Mouse (Mus musculus): ENCODE data around the gene Pias4. TPM values are rescaled to one million over a fixed set of nuclear protein-coding genes. Genes with fewer than 3 reads are reported as not detected.

Gene Pias4
- polyA plus RNA-seq, 1 experiment from 2014 or later: 44.0 TPM

GRCm38 (mm10) chr10:81139529-81139846 lies 28.2 kb downstream of the Pias4 start:
- ATAC-seq (no peak), DNase-seq (ENCODE audit: low spot score) (no peak)
- 81% methylated on average over 4 of the region's 4 CpGs for WGBS
- H3K27me3 ChIP-seq (replicated peaks; ENCODE audit: control insufficient read depth, insufficient read depth, low read length): peaks cover 14% of the 10 kb centered on the region
- H3K4me1 ChIP-seq (ENCODE audit: control insufficient read depth, insufficient read depth, low read length): peaks cover 13% of the 10 kb centered on the region
- peaks cover 13% of the 10 kb centered on the region for H3K36me3 ChIP-seq (ENCODE audit: control insufficient read depth, insufficient read depth, low read length)
- H3K9ac ChIP-seq (ENCODE audit: low read length): peak overlapping the region; percentile 88
- peak overlapping the region; percentile 94 for H3K4me2 ChIP-seq (ENCODE audit: low read length)
- peak overlapping the region; percentile 82; the same call in 1 of the 2 replicates for H3K4me3 ChIP-seq (ENCODE audit: low read depth, low read length)
- no peaks in the 10 kb centered on the region for H3K9me3 ChIP-seq (replicated peaks; ENCODE audit: control insufficient read depth, low read length)
- no peak overlapping the region for H3K27ac ChIP-seq (ENCODE audit: low read depth, low read length)

GRCm38 (mm10) chr10:81138821-81139528 lies 28.7 kb downstream of the Pias4 start:
- peak overlapping the region; percentile 94 for H3K4me2 ChIP-seq (ENCODE audit: low read length)
- H3K9me3 ChIP-seq (replicated peaks; ENCODE audit: control insufficient read depth, low read length): no peaks in the 10 kb centered on the region
- H3K27ac ChIP-seq (ENCODE audit: low read depth, low read length): peak overlapping the region; percentile 88; the same call in 1 of the 2 replicates
- H3K4me3 ChIP-seq (ENCODE audit: low read depth, low read length): peak overlapping the region; percentile 82
- peaks cover 8% of the 10 kb centered on the region for H3K36me3 ChIP-seq (ENCODE audit: control insufficient read depth, insufficient read depth, low read length)
- no peak for DNase-seq (ENCODE audit: low spot score)
- peaks cover 13% of the 10 kb centered on the region for H3K4me1 ChIP-seq (ENCODE audit: control insufficient read depth, insufficient read depth, low read length)
- peaks cover 19% of the 10 kb centered on the region for H3K27me3 ChIP-seq (replicated peaks; ENCODE audit: control insufficient read depth, insufficient read depth, low read length)
- H3K9ac ChIP-seq (ENCODE audit: low read length): peak overlapping the region; percentile 88
- 59% methylated on average over 11 of the region's 11 CpGs for WGBS
- ATAC-seq: no peak

GRCm38 (mm10) chr10:81138131-81138782 lies 29.5 kb downstream of the Pias4 start:
- 1% methylated on average over 19 of the region's 24 CpGs for WGBS
- Histone ChIP-seq H3K4me2 (ENCODE audit: low read length) (peak overlapping the region; percentile 94), H3K4me3 (ENCODE audit: low read depth, low read length) (peak overlapping the region; percentile 82), H3K9me3 (replicated peaks; ENCODE audit: control insufficient read depth, low read length) (no peaks in the 10 kb centered on the region), H3K4me1 (ENCODE audit: control insufficient read depth, insufficient read depth, low read length) (peaks cover 13% of the 10 kb centered on the region), H3K9ac (ENCODE audit: low read length) (peak overlapping the region; percentile 88), H3K27ac (ENCODE audit: low read depth, low read length) (peak overlapping the region; percentile 88), H3K36me3 (ENCODE audit: control insufficient read depth, insufficient read depth, low read length) (0 out of 2 replicates have a peak, but pooled peaks cover 3% of the 10 kb centered on the region), H3K27me3 (replicated peaks; ENCODE audit: control insufficient read depth, insufficient read depth, low read length) (peaks cover 26% of the 10 kb centered on the region)
- ATAC-seq: no peak
- peak; percentile 37 for DNase-seq (ENCODE audit: low spot score)

- H3K4me1 ChIP-seq (ENCODE audit: control insufficient read depth, insufficient read depth, low read length): peaks cover 13% of the 10 kb centered on the region
- no peaks in the 10 kb centered on the region for H3K9me3 ChIP-seq (replicated peaks; ENCODE audit: control insufficient read depth, low read length)
- ATAC-seq: peak; percentile 92
- peaks cover 29% of the 10 kb centered on the region for H3K27me3 ChIP-seq (replicated peaks; ENCODE audit: control insufficient read depth, insufficient read depth, low read length)
- peak overlapping the region; percentile 82 for H3K4me3 ChIP-seq (ENCODE audit: low read depth, low read length)
- peak; percentile 99 for DNase-seq (ENCODE audit: low spot score)
- H3K4me2 ChIP-seq (ENCODE audit: low read length): peak overlapping the region; percentile 100
- 0 out of 2 replicates have a peak, but pooled peaks cover 3% of the 10 kb centered on the region for H3K36me3 ChIP-seq (ENCODE audit: control insufficient read depth, insufficient read depth, low read length)
- H3K27ac ChIP-seq (ENCODE audit: low read depth, low read length): peak overlapping the region; percentile 95
- under 1% methylated on average over 64 of the region's 89 CpGs for WGBS
- H3K9ac ChIP-seq (ENCODE audit: low read length): peak overlapping the region; percentile 94
Observed at GRCm38 (mm10) chr10:81137252-81138130, 30.2 kb downstream of the Pias4 start.

- H3K4me1 ChIP-seq (ENCODE audit: control insufficient read depth, insufficient read depth, low read length): peaks cover 13% of the 10 kb centered on the region
- DNase-seq (ENCODE audit: low spot score): no peak
Observed at GRCm38 (mm10) chr10:81136706-81137231, 31.0 kb downstream of the Pias4 start.

GRCm38 (mm10) chr10:81135831-81136705 lies 31.7 kb downstream of the Pias4 start:
- under 1% methylated on average over 73 of the region's 86 CpGs for WGBS
- peaks cover 13% of the 10 kb centered on the region for H3K4me1 ChIP-seq (ENCODE audit: control insufficient read depth, insufficient read depth, low read length)

More at GRCm38 (mm10) chr10:81136706-81137231, 31.0 kb downstream of the Pias4 start:
- WGBS: under 1% methylated on average over 44 of the region's 50 CpGs
- Histone ChIP-seq H3K4me3 (ENCODE audit: low read depth, low read length) (peak overlapping the region; percentile 82), H3K27ac (ENCODE audit: low read depth, low read length) (peak overlapping the region; percentile 95), H3K27me3 (replicated peaks; ENCODE audit: control insufficient read depth, insufficient read depth, low read length) (peaks cover 29% of the 10 kb centered on the region), H3K9me3 (replicated peaks; ENCODE audit: control insufficient read depth, low read length) (no peaks in the 10 kb centered on the region), H3K4me2 (ENCODE audit: low read length) (peak overlapping the region; percentile 100), H3K36me3 (ENCODE audit: control insufficient read depth, insufficient read depth, low read length) (0 out of 2 replicates have a peak, but pooled peaks cover 3% of the 10 kb centered on the region), H3K9ac (ENCODE audit: low read length) (peak overlapping the region; percentile 94)
- ATAC-seq: peak; percentile 57

GRCm38 (mm10) chr10:81134966-81135681 lies 32.6 kb downstream of the Pias4 start, which contains the start of gene Zbtb7a:
Gene Zbtb7a, plus strand, starts transcription at chr10:81135220.
- Histone ChIP-seq H3K9ac (ENCODE audit: low read length) (peak within 1 kb of the TSS; percentile 94), H3K4me3 (ENCODE audit: low read depth, low read length) (peak within 1 kb of the TSS; percentile 82), H3K4me2 (ENCODE audit: low read length) (peak within 1 kb of the TSS; percentile 100), H3K9me3 (replicated peaks; ENCODE audit: control insufficient read depth, low read length) (no peaks in the 10 kb centered on the region), H3K36me3 (ENCODE audit: control insufficient read depth, insufficient read depth, low read length) (no peaks in the 10 kb centered on the region), H3K27ac (ENCODE audit: low read depth, low read length) (peak within 1 kb of the TSS; percentile 95; the same call in 1 of the 2 replicates), H3K4me1 (ENCODE audit: control insufficient read depth, insufficient read depth, low read length) (peaks cover 13% of the 10 kb centered on the region), H3K27me3 (replicated peaks; ENCODE audit: control insufficient read depth, insufficient read depth, low read length) (peaks cover 30% of the 10 kb centered on the region)
- WGBS: 3% methylated on average over 41 of the region's 41 CpGs
- DNase-seq (ENCODE audit: low spot score) (no peak), ATAC-seq (no peak)

More at GRCm38 (mm10) chr10:81135831-81136705, 31.7 kb downstream of the Pias4 start:
- Histone ChIP-seq H3K9me3 (replicated peaks; ENCODE audit: control insufficient read depth, low read length) (no peaks in the 10 kb centered on the region), H3K36me3 (ENCODE audit: control insufficient read depth, insufficient read depth, low read length) (no peaks in the 10 kb centered on the region), H3K27me3 (replicated peaks; ENCODE audit: control insufficient read depth, insufficient read depth, low read length) (peaks cover 29% of the 10 kb centered on the region), H3K4me2 (ENCODE audit: low read length) (peak overlapping the region; percentile 100), H3K27ac (ENCODE audit: low read depth, low read length) (peak overlapping the region; percentile 95), H3K9ac (ENCODE audit: low read length) (peak overlapping the region; percentile 94), H3K4me3 (ENCODE audit: low read depth, low read length) (peak overlapping the region; percentile 82)
- ATAC-seq (peak; percentile 16), DNase-seq (ENCODE audit: low spot score) (peak; percentile 75)
